Mouse (Mus musculus) ovary, postnatal 10 days (tissue): Measurements from ENCODE around the gene Hapln1.

Experiments
- DNase-seq: peaks from one replicate; pipeline ENCODE4 v3.0.0; 2022; ENCODE audit warnings: low spot score

Gene Hapln1

DNA sequence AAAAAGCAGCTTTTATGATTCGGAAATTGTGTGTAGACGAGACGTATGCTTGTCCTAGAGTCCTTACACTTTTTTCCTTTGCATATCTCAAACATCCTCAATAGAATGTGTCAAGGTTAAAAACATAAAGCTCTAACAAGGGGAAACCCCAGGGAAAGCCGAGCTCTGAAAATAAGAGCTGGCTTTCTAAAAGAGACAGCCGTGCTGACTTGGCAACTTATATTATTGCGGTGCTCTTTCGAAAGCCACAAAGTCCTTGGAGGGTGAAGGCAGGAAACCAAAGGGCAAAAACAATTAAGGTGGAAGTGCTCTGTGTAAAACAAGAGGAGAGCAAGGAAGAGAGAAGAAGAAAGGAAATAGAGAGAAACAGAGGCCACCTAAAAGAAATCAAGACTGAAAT, 60.9 kb downstream of the Hapln1 start:
- no peak for DNase-seq

DNA sequence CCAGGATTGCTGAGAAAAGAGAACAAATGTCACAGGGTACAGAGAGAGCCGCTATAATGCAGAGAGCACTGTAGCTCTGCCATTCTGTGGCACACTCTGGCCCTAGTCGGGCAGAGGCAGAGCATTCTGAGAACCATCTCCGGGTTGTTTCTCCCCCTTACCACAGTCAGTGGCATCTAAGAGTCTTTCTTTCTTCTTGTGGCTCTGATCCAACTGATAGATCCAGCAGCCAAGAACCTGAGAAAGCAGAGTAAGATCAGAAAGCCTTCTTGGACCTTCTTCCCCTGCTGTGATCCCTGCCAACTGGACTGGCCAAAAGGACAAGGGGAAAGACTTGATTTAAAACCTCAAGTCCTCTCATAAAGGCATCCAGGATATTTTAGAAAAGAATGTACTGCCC, 63.7 kb downstream of the Hapln1 start:
- no peak for DNase-seq

DNA sequence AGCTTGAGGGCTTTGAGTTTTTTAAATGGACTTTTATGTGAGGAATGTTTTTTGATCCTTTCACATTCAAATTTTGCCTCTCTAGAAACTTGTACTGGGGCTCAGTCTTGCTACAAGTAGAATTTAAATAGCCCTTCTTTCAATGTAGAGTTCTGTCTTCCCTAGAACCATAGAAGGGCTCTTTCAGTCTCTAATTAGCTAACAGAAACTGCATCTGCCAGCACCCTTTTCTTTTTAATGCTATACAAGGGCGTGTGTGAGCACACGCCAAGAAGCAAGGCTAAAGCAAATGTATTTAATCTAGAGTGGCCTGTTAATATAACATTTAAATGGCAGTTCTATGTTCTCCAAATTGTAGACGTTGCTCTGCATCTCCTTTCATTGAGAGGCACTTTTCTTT, 67.8 kb downstream of the Hapln1 start:
- no peak for DNase-seq

DNA sequence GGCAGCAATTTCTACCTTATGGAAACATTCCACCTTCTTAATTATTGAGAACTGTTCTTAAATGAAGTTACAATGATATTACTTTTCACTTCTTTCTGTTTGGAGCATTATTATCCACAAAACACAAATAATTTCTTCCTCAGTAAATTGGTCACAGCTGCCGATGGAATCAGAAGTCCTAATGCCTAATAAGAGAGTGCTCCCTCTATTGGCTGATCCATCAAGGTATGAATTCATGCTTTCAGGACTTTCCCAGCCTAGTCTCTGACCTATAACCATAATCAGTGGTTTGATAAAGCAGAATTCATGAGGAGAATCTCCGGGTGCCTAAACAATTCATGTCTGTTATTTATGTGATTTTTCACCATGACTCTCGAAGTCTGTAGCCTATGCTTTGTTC, 79.5 kb downstream of the Hapln1 start:
- no peak for DNase-seq

DNA sequence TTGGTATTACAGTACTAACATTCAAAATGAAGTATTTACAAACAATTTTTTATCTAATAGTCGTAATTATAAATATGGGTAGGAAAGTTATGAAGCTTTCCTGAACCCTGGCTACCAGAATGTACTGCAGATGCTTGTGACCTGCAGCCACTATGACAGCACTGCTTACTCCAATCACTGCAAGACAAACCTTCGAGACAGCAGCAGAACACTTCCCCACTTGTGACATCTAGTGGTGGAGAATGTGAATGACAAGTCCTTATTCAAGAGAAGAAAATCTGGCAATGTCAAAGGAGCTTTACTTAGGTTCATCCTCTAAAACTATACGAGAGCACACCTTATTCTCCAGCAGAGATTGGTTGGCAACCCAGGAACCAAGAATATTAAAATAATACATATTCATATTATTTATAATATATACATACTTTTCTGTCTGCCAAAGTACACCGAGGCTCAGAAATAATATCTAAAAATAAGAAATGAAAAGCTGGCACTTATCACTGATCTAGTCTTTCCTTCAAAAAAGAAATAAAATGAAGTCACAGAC, 94.6 kb downstream of the Hapln1 start:
- DNase-seq = no peak

DNA sequence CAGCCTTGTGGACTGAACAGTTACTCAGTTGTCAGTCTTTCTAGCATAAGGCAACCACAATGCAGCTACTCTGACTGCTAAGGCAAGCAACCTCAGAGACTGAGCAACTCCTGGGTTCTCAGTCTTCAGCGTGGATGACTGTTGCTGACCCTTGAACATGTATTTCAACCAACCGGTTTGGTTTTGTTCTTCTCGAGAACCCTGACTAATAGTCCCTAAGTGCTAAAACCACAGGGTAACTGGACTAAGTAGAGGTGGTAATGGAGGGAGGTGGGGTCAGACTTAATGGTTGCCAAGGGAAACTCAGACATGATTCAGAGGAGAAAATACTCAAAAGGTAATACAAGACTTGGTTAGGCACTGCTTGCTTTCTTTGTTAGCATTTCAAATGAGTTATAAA, 97.4 kb downstream of the Hapln1 start:
- no peak for DNase-seq

DNA sequence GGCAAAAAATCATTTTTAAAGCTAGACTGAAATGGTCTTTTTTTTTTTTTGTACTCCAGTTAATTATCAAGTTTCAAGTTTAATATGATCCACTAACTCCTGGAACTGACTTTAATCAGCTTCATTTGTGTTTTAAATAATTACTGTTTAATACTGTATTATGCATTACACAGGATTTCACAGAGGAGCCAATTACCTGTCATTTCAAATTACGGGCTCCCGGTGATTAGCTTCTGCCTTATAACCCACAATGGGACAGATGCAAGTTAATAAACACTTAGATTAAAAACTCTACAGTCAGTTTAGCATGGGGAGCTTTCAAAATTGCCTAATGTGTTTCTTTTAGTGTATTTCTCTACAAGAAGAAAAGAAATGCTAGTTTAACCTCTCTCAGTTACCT, 106.0 kb downstream of the Hapln1 start:
- DNase-seq = no peak

DNA sequence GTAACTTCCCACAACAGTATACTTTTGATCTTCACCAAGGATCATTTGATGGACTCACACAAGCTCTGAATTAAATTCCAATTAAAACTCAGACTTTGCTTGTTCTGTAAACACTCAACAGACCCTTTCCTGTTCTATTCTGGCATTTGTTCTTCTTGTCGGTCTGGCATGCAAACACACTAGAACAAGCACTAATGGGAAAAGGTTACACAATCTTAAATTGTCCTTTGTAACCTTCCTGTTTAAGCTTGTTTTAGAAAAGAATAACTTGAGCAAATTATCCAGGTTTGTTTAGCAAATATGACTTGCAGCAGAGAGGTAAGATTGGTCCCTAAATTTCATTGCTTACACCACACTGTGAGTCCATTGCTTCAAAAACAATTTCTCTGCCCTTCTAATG, 113.2 kb downstream of the Hapln1 start:
- DNase-seq = no peak

DNA sequence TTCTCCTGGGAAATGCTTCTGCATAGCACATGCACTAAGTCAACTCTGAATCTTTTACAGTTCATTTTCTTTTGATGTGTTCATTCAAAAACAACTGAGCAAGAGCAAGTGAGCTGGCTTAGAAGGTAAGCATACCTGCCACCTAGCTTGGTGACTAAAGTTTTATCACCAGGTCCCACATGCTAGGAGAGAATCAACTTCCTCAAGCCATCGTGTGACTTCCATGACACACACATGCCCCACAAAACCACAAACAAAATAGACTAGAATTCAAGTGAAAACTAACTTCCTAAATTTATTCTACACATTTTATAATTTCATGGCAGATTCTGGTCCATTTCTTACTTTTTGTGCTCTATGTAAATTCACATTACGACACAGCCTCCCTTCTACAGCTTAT, 113.7 kb downstream of the Hapln1 start:
- DNase-seq = no peak

DNA sequence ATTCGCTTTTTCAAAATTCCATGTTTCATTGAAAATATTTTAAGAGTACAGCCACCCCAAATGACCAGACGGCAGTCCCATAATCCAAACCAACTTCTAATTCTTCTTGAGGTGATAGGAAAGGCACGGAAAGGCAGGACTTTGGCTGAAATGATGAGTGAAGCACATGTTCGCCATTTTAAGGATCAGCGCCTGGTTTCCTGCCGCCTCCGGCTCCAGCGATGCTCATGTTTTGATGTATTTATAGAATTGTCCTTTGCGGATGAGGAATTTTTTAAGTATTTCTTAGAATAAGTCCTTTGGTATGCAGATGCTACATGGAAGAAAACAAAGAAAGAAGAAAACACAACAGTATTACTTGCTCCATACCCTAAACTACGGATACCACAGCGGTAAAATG, 117.5 kb downstream of the Hapln1 start:
- DNase-seq = no peak
